Mouse (Mus musculus) small intestine, adult 2 months (tissue): ENCODE data around the gene Coro2b. TPM values are rescaled to one million over a fixed set of nuclear protein-coding genes. Genes with fewer than 3 reads are reported as not detected.

Experiments
- H3K27ac ChIP-seq: fragments of 200-500 bp; 2 replicates; pipeline ENCODE4 v1.5.1; 2012; ENCODE audit warnings: low read depth, low read length, control low read depth, inconsistent platforms; ENCODE audit not compliant: insufficient read depth
- H3K27me3 ChIP-seq: fragments of 200-500 bp; 2 replicates; pipeline ENCODE4 v1.6.1; 2012; ENCODE audit warnings: mild to moderate bottlenecking, moderate library complexity, low read length, inconsistent platforms; ENCODE audit not compliant: control insufficient read depth, insufficient read depth
- H3K36me3 ChIP-seq: fragments of 200-500 bp; 2 replicates; pipeline ENCODE4 v1.6.1; 2012; ENCODE audit warnings: mild to moderate bottlenecking, low read length, control low read depth, inconsistent platforms; ENCODE audit not compliant: control insufficient read depth, insufficient read depth
- H3K4me1 ChIP-seq: fragments of 200-500 bp; 2 replicates; pipeline ENCODE4 v1.6.1; 2012; ENCODE audit warnings: low read length, inconsistent platforms, mixed read lengths; ENCODE audit not compliant: control insufficient read depth, insufficient read depth, insufficient read length
- H3K4me3 ChIP-seq: fragments of 200-500 bp; 2 replicates; pipeline ENCODE4 v1.5.1; 2012; ENCODE audit warnings: low read depth, mild to moderate bottlenecking, control low read depth, inconsistent platforms, low read length, moderate library complexity
- CTCF ChIP-seq: fragments of 200-500 bp; IDR thresholded peaks from 2 replicates; pipeline ENCODE4 v1.5.1; 2012; ENCODE audit warnings: low read depth, mild to moderate bottlenecking, control low read depth, inconsistent platforms, low read length, moderate library complexity, mixed read lengths; ENCODE audit not compliant: insufficient replicate concordance, insufficient read length; ENCODE audit errors: extremely low read depth
- POLR2A ChIP-seq: fragments of 200-500 bp; IDR thresholded peaks from 2 replicates; pipeline ENCODE4 v1.6.1; 2012; ENCODE audit warnings: low read depth, mild to moderate bottlenecking, control low read depth, inconsistent platforms, low read length, moderate library complexity
- WGBS: fragments of 180-500 bp; shearing (Covaris S2); methylation state at CpG from one replicate; pipeline ENCODE4 v1.1.7; 2018; 5-methylcytosine and 5-hydroxymethylcytosine counted together
- polyA plus RNA-seq: library from polyadenylated mRNA; depleted of rRNA; stranded (reverse); fragments of >200 nt; gene quantifications from 2 replicates; pipeline ENCODE4 v1.2.3, GENCODE M21; 2012

Coro2b gene
- polyA plus RNA-seq, 1 experiment: 2.7 TPM

DNA sequence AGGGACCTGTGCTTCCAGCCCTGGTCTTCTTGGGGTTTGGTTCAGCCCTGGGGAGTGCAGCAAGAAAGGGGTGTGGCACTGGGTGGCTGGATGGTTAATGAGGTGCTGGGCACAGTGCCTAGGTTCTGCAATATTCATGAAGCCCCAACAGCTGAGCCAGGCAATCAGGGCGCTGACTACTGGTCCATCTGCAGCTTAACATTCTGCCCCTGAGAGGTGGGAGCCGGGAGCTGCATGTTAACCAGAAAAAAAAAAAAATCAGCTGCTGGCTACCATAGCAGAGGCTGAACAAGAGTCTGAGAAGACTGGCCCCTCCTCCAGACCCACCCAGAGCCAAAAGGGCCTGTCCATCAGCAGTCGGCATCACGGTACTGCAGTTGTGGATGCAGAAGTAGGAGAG, 52.7 kb downstream of the Coro2b start:
- no peak for TF ChIP-seq CTCF
- no peak for TF ChIP-seq POLR2A
- Histone ChIP-seq H3K36me3 (no peaks in the 10 kb centered on the region), H3K4me3 (no peak overlapping the region), H3K4me1 (no peaks in the 10 kb centered on the region), H3K27ac (no peak overlapping the region), H3K27me3 (no peaks in the 10 kb centered on the region)
- 46% methylated on average over 4 of the region's 4 CpGs for WGBS

GRCm38 (mm10) chr9:62482788-62483187, 54.1 kb downstream of the Coro2b start:
- no peak for TF ChIP-seq CTCF
- no peak for TF ChIP-seq POLR2A
- Histone ChIP-seq H3K27ac (no peak overlapping the region), H3K27me3 (no peaks in the 10 kb centered on the region), H3K36me3 (no peaks in the 10 kb centered on the region), H3K4me1 (no peaks in the 10 kb centered on the region), H3K4me3 (no peak overlapping the region)
- WGBS: 74% methylated on average over 3 of the region's 3 CpGs

DNA sequence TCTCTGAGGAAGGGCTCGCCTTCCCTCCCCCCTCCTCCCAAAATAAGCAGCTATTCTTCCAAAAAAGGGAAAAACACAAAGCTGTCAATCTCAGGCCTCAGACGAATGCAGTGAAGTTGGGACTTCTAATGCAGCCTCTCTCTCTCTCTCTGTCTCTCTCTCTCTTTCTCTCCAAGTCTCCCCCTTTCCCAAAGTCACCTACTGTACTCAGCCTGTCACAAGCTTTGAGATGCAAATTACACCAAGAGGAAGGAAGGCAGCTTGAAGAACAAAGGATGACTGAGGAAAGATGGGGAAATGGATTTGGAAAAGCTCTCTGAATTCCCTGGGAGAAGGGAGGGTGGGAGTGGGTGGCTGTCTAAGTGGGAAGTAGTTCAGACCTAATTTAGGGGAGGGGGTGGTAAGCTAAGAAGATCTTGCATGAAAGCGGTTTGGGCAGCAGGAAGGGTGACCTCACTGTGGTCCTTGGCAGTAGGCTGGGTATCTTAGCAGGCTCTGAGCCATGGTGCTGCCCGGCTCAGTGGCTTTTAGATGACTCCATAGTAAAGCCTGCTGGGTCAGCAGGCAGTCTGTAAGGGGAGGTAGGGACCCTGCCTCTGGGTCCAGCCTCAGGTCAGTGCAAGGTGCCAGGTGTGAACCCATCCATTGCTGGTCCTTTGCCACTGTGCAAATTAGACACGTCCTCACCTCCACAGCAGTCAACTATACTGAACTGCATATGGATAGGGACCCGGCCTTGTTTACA, 55.8 kb downstream of the Coro2b start:
- 70% methylated on average over 6 of the region's 6 CpGs for WGBS
- Histone ChIP-seq H3K27me3 (no peaks in the 10 kb centered on the region), H3K4me1 (peaks cover 2% of the 10 kb centered on the region; the same call in 1 of the 2 replicates), H3K4me3 (no peak overlapping the region), H3K36me3 (no peaks in the 10 kb centered on the region), H3K27ac (no peak overlapping the region)
- no peak for TF ChIP-seq CTCF

GRCm38 (mm10) chr9:62480149-62480548, 56.7 kb downstream of the Coro2b start:
- Histone ChIP-seq H3K36me3 (no peaks in the 10 kb centered on the region), H3K27me3 (no peaks in the 10 kb centered on the region), H3K27ac (no peak overlapping the region), H3K4me1 (peaks cover 2% of the 10 kb centered on the region; the same call in 1 of the 2 replicates), H3K4me3 (no peak overlapping the region)
- 91% methylated on average over 9 of the region's 9 CpGs for WGBS
- TF ChIP-seq CTCF (no peak), POLR2A (no peak)

- no peaks in the 10 kb centered on the region for H3K27me3 ChIP-seq
- no peaks in the 10 kb centered on the region for H3K36me3 ChIP-seq
- no peak overlapping the region for H3K4me3 ChIP-seq
- WGBS: 46% methylated on average over 11 of the region's 11 CpGs
- no peak for TF ChIP-seq CTCF
- no peak for TF ChIP-seq POLR2A
- H3K27ac ChIP-seq: no peak overlapping the region
- peaks cover 2% of the 10 kb centered on the region; the same call in 1 of the 2 replicates for H3K4me1 ChIP-seq
Measured at GRCm38 (mm10) chr9:62476782-62477487, 59.9 kb downstream of the Coro2b start.

- WGBS: 81% methylated on average over 2 of the region's 2 CpGs
- TF ChIP-seq POLR2A (no peak), CTCF (no peak)
- peaks cover 2% of the 10 kb centered on the region; the same call in 1 of the 2 replicates for H3K4me1 ChIP-seq
Measured at GRCm38 (mm10) chr9:62474206-62474605, 62.6 kb downstream of the Coro2b start.

DNA sequence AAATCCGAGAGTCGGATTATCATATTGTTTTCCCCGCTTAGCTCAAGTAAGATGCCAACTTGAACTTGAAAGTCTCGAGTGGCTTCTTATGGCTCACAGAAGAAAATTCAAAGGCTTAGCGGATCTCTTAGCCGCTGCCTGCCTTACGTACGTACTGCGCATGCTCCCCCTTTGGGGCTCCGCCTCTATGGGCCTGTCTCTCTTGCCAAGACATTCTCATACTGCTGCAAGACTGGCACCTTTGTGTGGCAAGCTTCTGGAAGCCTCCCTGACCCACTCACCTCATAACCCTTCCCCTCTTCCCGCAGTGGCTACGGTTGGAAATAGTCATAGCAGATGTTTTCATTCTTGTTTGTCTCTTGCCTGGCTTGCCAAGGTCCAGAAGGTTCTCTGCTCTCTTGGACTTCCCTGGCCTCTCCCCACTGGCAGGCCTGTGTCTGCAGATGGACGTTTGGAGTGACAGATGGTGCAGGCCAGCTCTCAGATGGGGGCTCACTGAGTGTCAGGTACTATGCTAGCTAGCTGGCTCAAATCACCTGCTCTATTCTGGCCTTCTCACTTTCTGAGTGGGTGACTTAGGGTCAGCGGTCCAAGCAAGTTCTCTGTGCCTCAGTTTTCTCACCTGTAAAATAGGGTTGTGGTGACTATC, 65.2 kb downstream of the Coro2b start:
- TF ChIP-seq POLR2A (no peak), CTCF (no peak)
- H3K4me1 ChIP-seq: no peaks in the 10 kb centered on the region

More at GRCm38 (mm10) chr9:62474206-62474605, 62.6 kb downstream of the Coro2b start:
- Histone ChIP-seq H3K27me3 (no peaks in the 10 kb centered on the region), H3K27ac (no peak overlapping the region), H3K4me3 (no peak overlapping the region), H3K36me3 (no peaks in the 10 kb centered on the region)

More for the DNA sequence above, 65.2 kb downstream of the Coro2b start:
- H3K27me3 ChIP-seq: no peaks in the 10 kb centered on the region
- H3K27ac ChIP-seq: no peak overlapping the region
- no peaks in the 10 kb centered on the region for H3K36me3 ChIP-seq
- 87% methylated on average over 14 of the region's 14 CpGs for WGBS
- H3K4me3 ChIP-seq: no peak overlapping the region
